Mouse (Mus musculus) A20 (cell line): ENCODE measurements around the gene Arhgap5.
"Not testable (repeated sequence)": the region's sequence is repeated elsewhere in the genome, so short reads cannot be mapped to it uniquely, and the experiment has no call there.

Experiments used
- DNase-seq: peaks from one replicate; pipeline ENCODE4 v3.0.0-alpha.2; 2011; ENCODE audit warnings: low read depth, low spot score

Gene Arhgap5

GRCm38 (mm10) chr12:52541294-52541693 is 37.5 kb downstream of the Arhgap5 start:
- DNase-seq = peak; percentile 48

GRCm38 (mm10) chr12:52544532-52544931 is 40.8 kb downstream of the Arhgap5 start:
- no peak for DNase-seq

- DNase-seq = no peak
These were observed 48.3 kb downstream of the Arhgap5 start for GRCm38 (mm10) chr12:52552085-52552484.

- DNase-seq = no peak
These were observed 51.6 kb downstream of the Arhgap5 start for GRCm38 (mm10) chr12:52555188-52555876.

- DNase-seq = no peak
These were observed 61.9 kb downstream of the Arhgap5 start for GRCm38 (mm10) chr12:52565654-52566053.

- DNase-seq = no peak
These were observed 69.6 kb downstream of the Arhgap5 start for GRCm38 (mm10) chr12:52573371-52573770.

- not testable (repeated sequence) for DNase-seq
These were observed 82.7 kb downstream of the Arhgap5 start for GRCm38 (mm10) chr12:52586466-52586865.

- DNase-seq = no peak
These were observed 83.8 kb downstream of the Arhgap5 start for GRCm38 (mm10) chr12:52587473-52588010.

GRCm38 (mm10) chr12:52595389-52596185 is 91.8 kb downstream of the Arhgap5 start:
- DNase-seq = peak; percentile 34

GRCm38 (mm10) chr12:52602471-52602870 is 98.7 kb downstream of the Arhgap5 start:
- DNase-seq = no peak

GRCm38 (mm10) chr12:52602883-52603694 is 99.3 kb downstream of the Arhgap5 start:
- DNase-seq = peak; percentile 95

GRCm38 (mm10) chr12:52603695-52604255 is 100.0 kb downstream of the Arhgap5 start:
- no peak for DNase-seq

- peak; percentile 94 for DNase-seq
These were observed 100.7 kb downstream of the Arhgap5 start for GRCm38 (mm10) chr12:52604256-52604991.

- no peak for DNase-seq
These were observed 101.3 kb downstream of the Arhgap5 start for GRCm38 (mm10) chr12:52604992-52605652.

GRCm38 (mm10) chr12:52607411-52607810 is 103.6 kb downstream of the Arhgap5 start:
- DNase-seq = no peak

- DNase-seq = peak; percentile 53
These were observed 111.9 kb downstream of the Arhgap5 start for GRCm38 (mm10) chr12:52615703-52616102.

GRCm38 (mm10) chr12:52618418-52619040 is 114.8 kb downstream of the Arhgap5 start:
- DNase-seq = peak; percentile 53

GRCm38 (mm10) chr12:52619644-52620043 is 115.9 kb downstream of the Arhgap5 start:
- DNase-seq = no peak
